In genomic region chr2:154569836-154570286, GRCm38 (mm10) we compare ENCODE assay signal across 8 mouse cellular contexts. TPM values are rescaled to one million over a fixed set of nuclear protein-coding genes. Genes with fewer than 3 reads are reported as not detected.
A peak's percentile ranks its signal among the peaks of the same experiment; 100 is the strongest.
DNase-seq lines count a peak whose midpoint lies in the region; ATAC-seq and TF ChIP-seq lines count a peak whose summit lies in the region.

E2f1 (minus strand) TSS chr2:154569892.

- H3K4me1 ChIP-seq in erythroblast, embryonic 14.5 days (ENCODE audit: control insufficient read depth) = peaks cover 62% of the 10 kb centered on the region
- H3K4me1 ChIP-seq in heart, embryonic 13.5 days = peaks cover 39% of the 10 kb centered on the region
- peaks cover 61% of the 10 kb centered on the region for H3K4me1 ChIP-seq in liver, embryonic 12.5 days
- peaks cover 31% of the 10 kb centered on the region for H3K4me1 ChIP-seq in stomach, embryonic 15.5 days

- peaks cover 19% of the 10 kb centered on the region for H3K79me3 ChIP-seq in C2C12 (ENCODE audit: low read depth)

- peak within 1 kb of the TSS; percentile 50 for H3K4me3 ChIP-seq in C2C12 (ENCODE audit: insufficient read depth, poor library complexity, severe bottlenecking)
- H3K4me3 ChIP-seq in erythroblast, embryonic 14.5 days (replicated peaks) = peak within 1 kb of the TSS; percentile 73
- H3K4me3 ChIP-seq in heart, embryonic 13.5 days = peak within 1 kb of the TSS; percentile 84
- peak within 1 kb of the TSS; percentile 86 for H3K4me3 ChIP-seq in liver, embryonic 12.5 days
- peak within 1 kb of the TSS; percentile 89 for H3K4me3 ChIP-seq in stomach, embryonic 15.5 days (replicated peaks)

- TF ChIP-seq CTCF in C2C12 (IDR thresholded peaks at IDR 0.05; ENCODE audit: control insufficient read depth, insufficient read depth, insufficient read length) = no peak
- no peak for TF ChIP-seq CTCF in brain, embryonic 14.5 days (IDR thresholded peaks at IDR 0.05; ENCODE audit: borderline replicate concordance, extremely low read depth, insufficient read depth, insufficient read length)

- peak within 1 kb of the TSS; percentile 90 for H3ac ChIP-seq in C2C12 (ENCODE audit: control insufficient read depth, insufficient read length, low read depth)

- no peaks in the 10 kb centered on the region for H3K27me3 ChIP-seq in C2C12 (ENCODE audit: control insufficient read depth, insufficient read depth, insufficient read length)
- H3K27me3 ChIP-seq in erythroblast, embryonic 14.5 days (ENCODE audit: control insufficient read depth) = no peaks in the 10 kb centered on the region
- no peaks in the 10 kb centered on the region for H3K27me3 ChIP-seq in heart, embryonic 13.5 days (replicated peaks)
- H3K27me3 ChIP-seq in liver, embryonic 12.5 days (replicated peaks) = no peaks in the 10 kb centered on the region
- H3K27me3 ChIP-seq in stomach, embryonic 15.5 days (replicated peaks) = no peaks in the 10 kb centered on the region

- H3K4me2 ChIP-seq in heart, embryonic 13.5 days = peak within 1 kb of the TSS; percentile 90
- H3K4me2 ChIP-seq in liver, embryonic 12.5 days = peak within 1 kb of the TSS; percentile 81
- H3K4me2 ChIP-seq in stomach, embryonic 15.5 days = peak within 1 kb of the TSS; percentile 84

- H3K27ac ChIP-seq in heart, embryonic 13.5 days (replicated peaks) = peak within 1 kb of the TSS; percentile 77
- peak within 1 kb of the TSS; percentile 91 for H3K27ac ChIP-seq in liver, embryonic 12.5 days
- H3K27ac ChIP-seq in stomach, embryonic 15.5 days = peak within 1 kb of the TSS; percentile 93

- H3K79me2 ChIP-seq in C2C12 (ENCODE audit: control insufficient read depth, insufficient read depth) = peaks cover 44% of the 10 kb centered on the region

- WGBS in heart, embryonic 13.5 days = under 1% methylated on average over 38 of the region's 44 CpGs
- 0% methylated on average over 43 of the region's 44 CpGs for WGBS in liver, embryonic 12.5 days (ENCODE audit: insufficient replicate concordance)
- under 1% methylated on average over 43 of the region's 44 CpGs for WGBS in stomach, embryonic 15.5 days

- peak; percentile 96 for ATAC-seq in heart, embryonic 13.5 days (ENCODE audit: extremely low read depth, insufficient number of reproducible peaks, low FRiP score, low TSS enrichment)
- ATAC-seq in liver, embryonic 12.5 days = peak; percentile 96
- ATAC-seq in stomach, embryonic 15.5 days (ENCODE audit: insufficient read depth, low FRiP score, low read depth) = peak; percentile 97

- no peaks in the 10 kb centered on the region for H3K9me3 ChIP-seq in erythroblast, embryonic 14.5 days (ENCODE audit: control insufficient read depth, low read length)
- no peaks in the 10 kb centered on the region for H3K9me3 ChIP-seq in heart, embryonic 13.5 days
- no peaks in the 10 kb centered on the region for H3K9me3 ChIP-seq in liver, embryonic 12.5 days (replicated peaks)
- no peaks in the 10 kb centered on the region for H3K9me3 ChIP-seq in stomach, embryonic 15.5 days

- peak; percentile 98 for DNase-seq in brain, embryonic 14.5 days (ENCODE audit: low read depth)
- DNase-seq in kidney, postnatal 10 days = peak; percentile 98
- DNase-seq in natural killer cell, adult 2 months (ENCODE audit: low spot score in 2 of 2) = peak; percentile 88 to 92

- H3K36me3 ChIP-seq in C2C12 (ENCODE audit: control insufficient read depth, insufficient read depth) = no peaks in the 10 kb centered on the region
- H3K36me3 ChIP-seq in erythroblast, embryonic 14.5 days (ENCODE audit: control insufficient read depth) = peaks cover 34% of the 10 kb centered on the region
- no peaks in the 10 kb centered on the region for H3K36me3 ChIP-seq in heart, embryonic 13.5 days
- peaks cover 18% of the 10 kb centered on the region for H3K36me3 ChIP-seq in liver, embryonic 12.5 days
- H3K36me3 ChIP-seq in stomach, embryonic 15.5 days = no peaks in the 10 kb centered on the region

- TF ChIP-seq POLR2A in brain, embryonic 14.5 days (IDR thresholded peaks at IDR 0.05; ENCODE audit: borderline replicate concordance, extremely low read depth, insufficient read depth, insufficient read length, poor library complexity, severe bottlenecking) = no peak

- peak within 1 kb of the TSS; percentile 87 for H3K9ac ChIP-seq in heart, embryonic 13.5 days
- peak within 1 kb of the TSS; percentile 87 for H3K9ac ChIP-seq in liver, embryonic 12.5 days
- peak within 1 kb of the TSS; percentile 45 for H3K9ac ChIP-seq in stomach, embryonic 15.5 days

TF ChIP-seq in C2C12, 6 proteins besides CTCF, POLR2A, EP300 and RAD21:
- TF ChIP-seq CEBPB (IDR thresholded peaks at IDR 0.05; ENCODE audit: low read depth) = no peak
- TF ChIP-seq MAX (IDR thresholded peaks at IDR 0.05) = peak; percentile 65
- no peak for TF ChIP-seq MYOG (IDR thresholded peaks at IDR 0.05; ENCODE audit: control insufficient read depth, extremely low read depth, insufficient read length)
- TF ChIP-seq MYOD1 (IDR thresholded peaks at IDR 0.05; ENCODE audit: control insufficient read depth, insufficient read length, low read depth) = no peak
- no peak for TF ChIP-seq FOSL1 (IDR thresholded peaks at IDR 0.05; ENCODE audit: insufficient read depth, low read length, poor library complexity, severe bottlenecking)
- TF ChIP-seq USF1 (IDR thresholded peaks at IDR 0.05; ENCODE audit: low read depth) = peak; percentile 50

RNA-seq across cellular contexts. Expression of gene E2f1, which starts in this region (rescaled TPM):
- polyA plus RNA-seq in C2C12 (2012; fragmentation: generic; extraction: Trizol) = 33.3 TPM
- polyA plus RNA-seq in brain, embryonic 14.5 days (2012; rRNA removed) = 15.0 and 19.5 TPM in 2 replicates
- 22.6 and 24.0 TPM in 2 replicates for polyA plus RNA-seq in erythroblast, embryonic 14.5 days (2012)
- 15.5 and 17.8 TPM in 2 replicates for polyA plus RNA-seq in heart, embryonic 13.5 days (2015; fragmentation: Nextera tagmentation; extraction: Ambion mirVana)
- 27.0 and 27.4 TPM in 2 replicates for polyA plus RNA-seq in liver, embryonic 12.5 days (2016; fragmentation: Nextera tagmentation; extraction: Ambion mirVana)
- polyA plus RNA-seq in stomach, embryonic 15.5 days (2015; fragmentation: Nextera tagmentation; extraction: Ambion mirVana) = 20.2 and 21.1 TPM in 2 replicates

Comparison
In these comparisons a context has a peak if more than half of its experiments do, and no peak if none do; other contexts are left out.
1. Peak in every context shown above with its lines: DNase-seq, ATAC-seq, H3K4me3 ChIP-seq and H3K27ac ChIP-seq.